Mouse (Mus musculus): ENCODE results near the gene Olfr803.

Olfr803 gene

DNA sequence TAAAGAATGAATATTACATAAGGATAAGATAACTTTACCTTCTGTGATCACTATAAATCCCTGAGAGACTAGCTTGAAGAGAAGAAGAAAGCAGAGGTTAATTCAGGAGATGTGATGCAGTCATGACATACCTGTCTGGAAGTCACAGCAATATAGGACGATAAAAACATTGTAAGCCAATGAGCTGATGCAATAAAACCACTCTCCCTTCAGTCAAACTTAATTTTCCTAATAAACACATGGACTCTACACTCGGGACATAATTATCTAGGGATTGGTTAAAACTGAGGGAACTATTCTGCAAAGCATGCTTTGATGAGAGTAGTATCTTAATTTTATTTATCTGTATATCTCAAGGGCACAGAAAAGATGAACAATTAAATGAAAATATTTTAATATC, at the start of gene Olfr803:
Olfr803 (minus strand) TSS at position 101 of the 400 bp plus-strand sequence.
- no peak for DNase-seq (ENCODE audit: low spot score in 2 of 2)

- no peak for DNase-seq (ENCODE audit: low spot score in 2 of 2)
Observed at GRCm38 (mm10) chr10:129741821-129742220, 47.7 kb upstream of the Olfr803 start, which contains the start of gene Olfr806. Gene Olfr806, minus strand, starts transcription at chr10:129741921.

DNA sequence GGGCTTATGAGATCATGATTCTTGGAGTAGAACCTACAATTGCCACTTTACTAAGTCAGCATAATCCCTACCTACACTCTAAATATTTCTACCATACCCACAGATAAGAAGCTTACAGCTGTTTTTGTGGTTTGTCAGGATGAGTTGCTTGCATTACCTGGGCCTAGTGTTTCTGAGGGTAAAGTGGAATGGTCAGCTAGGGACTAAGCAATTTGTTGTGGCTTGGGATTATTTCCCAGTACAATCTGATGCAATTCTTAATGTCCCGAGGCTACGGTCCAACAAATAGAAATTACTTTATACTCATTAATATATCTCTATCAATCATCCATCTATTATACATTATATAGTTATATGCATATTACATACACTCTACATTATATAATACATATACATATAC, 35.2 kb upstream of the Olfr803 start, which contains the start of gene Olfr805:
Olfr805 (minus strand) TSS at position 101 of the 400 bp plus-strand sequence.
- no peak for DNase-seq (ENCODE audit: low spot score in 2 of 2)

DNA sequence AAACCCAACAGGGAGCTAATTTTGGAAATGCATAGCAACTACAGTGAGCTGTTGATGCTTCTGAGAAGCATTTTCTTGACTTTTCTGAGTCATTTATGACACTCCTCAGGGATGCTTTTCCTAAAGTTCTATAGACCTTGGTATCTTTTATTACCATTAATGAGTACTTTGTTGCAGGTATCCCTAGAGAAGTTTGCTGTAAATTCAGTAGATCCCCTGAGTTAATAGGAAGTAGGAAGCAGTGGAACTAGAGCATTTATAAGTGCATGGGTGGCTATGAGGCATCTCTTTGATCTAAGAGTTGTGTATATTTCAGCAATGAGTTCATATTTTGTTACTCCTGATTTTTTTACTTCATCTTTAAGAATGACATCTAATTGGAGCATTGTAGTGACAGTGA, 8.8 kb upstream of the Olfr803 start, which contains the start of gene Olfr804:
Olfr804 (plus strand) TSS at position 301 of the 400 bp plus-strand sequence.
- DNase-seq (ENCODE audit: low spot score in 2 of 2): no peak

DNA sequence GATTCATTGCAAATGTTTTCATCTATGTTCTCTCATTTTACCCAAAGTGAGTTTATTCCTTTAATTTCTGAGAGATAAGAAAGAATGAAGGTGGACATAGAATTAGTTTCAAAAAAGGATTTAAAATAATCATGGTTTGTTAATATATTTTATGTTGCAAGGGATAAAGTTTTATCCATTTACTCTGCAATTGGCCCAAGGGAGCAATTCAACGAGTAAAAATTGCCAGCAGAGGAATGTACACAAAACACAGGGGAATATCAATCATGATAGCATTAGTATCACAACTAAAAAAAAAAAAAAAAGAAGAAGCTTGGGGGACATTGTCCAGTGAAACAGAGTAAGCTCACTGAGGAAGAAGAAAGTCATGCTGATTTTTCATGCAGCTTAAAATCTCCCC, 6.0 kb downstream of the Olfr803 start, which contains the start of gene Olfr802:
Olfr802 (minus strand) TSS at position 101 of the 400 bp plus-strand sequence.
- no peak for DNase-seq (ENCODE audit: low spot score in 2 of 2)

DNA sequence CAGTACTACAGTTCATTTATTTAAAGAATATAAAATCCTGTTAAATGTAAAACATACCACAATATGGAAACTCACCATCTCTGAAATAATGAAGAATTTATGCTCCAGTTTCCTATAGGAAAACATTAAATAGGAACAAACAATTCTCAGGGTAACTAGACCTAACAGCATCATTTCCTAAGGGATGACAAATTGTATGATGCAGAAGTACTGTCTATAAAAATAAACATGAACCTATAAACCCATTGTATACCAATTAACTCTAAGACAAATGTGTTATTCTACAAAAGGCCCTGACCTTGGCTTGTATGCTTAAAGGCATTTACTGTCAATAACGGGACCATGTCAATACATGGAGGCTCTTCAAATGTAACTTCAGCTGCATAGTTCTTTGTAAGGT, 20.3 kb downstream of the Olfr803 start, which contains the start of gene Olfr801:
Olfr801 (minus strand) TSS at position 101 of the 400 bp plus-strand sequence.
- no peak for DNase-seq (ENCODE audit: low spot score in 2 of 2)

GRCm38 (mm10) chr10:129657394-129657793, 36.7 kb downstream of the Olfr803 start, which contains the start of gene Olfr800:
Gene Olfr800, plus strand, starts transcription at chr10:129657694.
- DNase-seq (ENCODE audit: low spot score in 2 of 2): no peak

DNA sequence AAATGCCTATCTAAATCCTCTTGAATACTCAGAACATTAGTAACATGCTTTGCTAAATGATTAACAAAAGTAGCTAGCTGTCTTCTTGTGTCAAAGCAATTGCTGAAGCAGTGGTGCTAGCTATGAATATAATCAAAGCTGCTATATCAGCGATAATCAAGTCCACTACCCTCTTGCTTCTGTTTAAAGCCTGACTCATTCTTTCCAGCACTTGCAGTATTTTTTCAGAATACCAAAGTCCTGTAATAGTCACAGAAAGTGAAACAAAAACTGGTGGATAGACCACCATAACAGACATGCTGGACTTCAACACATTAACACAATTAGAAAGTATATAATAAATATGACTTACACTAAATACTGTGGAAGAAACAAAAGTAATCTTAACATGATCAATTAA, 42.3 kb downstream of the Olfr803 start:
- DNase-seq (ENCODE audit: low spot score in 2 of 2): no peak
